Mouse (Mus musculus) MEL (cell line): Measurements from ENCODE around the gene Nudt15.

Experiments used
- CHD2 ChIP-seq: IDR thresholded peaks from 2 replicates; pipeline ENCODE4 v1.6.1; 2011; ENCODE audit warnings: low read length, improper control_type of control experiment
- CTCF ChIP-seq, 3 experiments: IDR thresholded peaks in 2 of 3; conservative IDR thresholded peaks in 1 of 3; 2 replicates each; pipeline ENCODE4 v1.5.1; 2011 to 2012; ENCODE audit warnings: low read length in 3 of 3, low read depth in 2 of 3, mild to moderate bottlenecking in 2 of 3, improper control_type of control experiment in 1 of 3, inconsistent platforms in 1 of 3, mixed read lengths in 1 of 3, moderate library complexity in 1 of 3; ENCODE audit not compliant: control insufficient read depth in 1 of 3, insufficient read depth in 1 of 3, poor library complexity in 1 of 3, severe bottlenecking in 1 of 3
- E2F4 ChIP-seq: IDR thresholded peaks from 2 replicates; pipeline ENCODE4 v1.6.1; 2011; ENCODE audit warnings: low read depth, low read length, improper control_type of control experiment, borderline replicate concordance
- EP300 ChIP-seq, 2 experiments: IDR thresholded peaks; 2 replicates each; pipeline ENCODE4 v1.6.1; 2011; ENCODE audit warnings: improper control_type of control experiment in 2 of 2, low read length in 2 of 2, low read depth in 1 of 2, mild to moderate bottlenecking in 1 of 2
- ETS1 ChIP-seq: IDR thresholded peaks from 2 replicates; pipeline ENCODE4 v1.6.1; 2012; ENCODE audit warnings: low read depth, mild to moderate bottlenecking, inconsistent platforms, low read length, improper control_type of control experiment, moderate library complexity
- GATA1 ChIP-seq: IDR thresholded peaks from 2 replicates; pipeline ENCODE4 v1.6.1; 2011; ENCODE audit warnings: low read depth, low read length, improper control_type of control experiment
- JUND ChIP-seq: IDR thresholded peaks from 2 replicates; pipeline ENCODE4 v1.6.1; 2011; ENCODE audit warnings: low read depth, mild to moderate bottlenecking, improper control_type of control experiment, low read length
- MYC ChIP-seq: IDR thresholded peaks from 2 replicates; pipeline ENCODE4 v1.6.1; 2011; ENCODE audit warnings: low read depth, mild to moderate bottlenecking, low read length, improper control_type of control experiment, moderate library complexity
- POLR2A ChIP-seq, 2 experiments: IDR thresholded peaks; 2 replicates each; pipeline ENCODE4 v1.6.1; 2011 to 2012; ENCODE audit warnings: low read length in 2 of 2, mild to moderate bottlenecking in 2 of 2, control low read depth in 1 of 2, improper control_type of control experiment in 1 of 2, low read depth in 1 of 2, moderate library complexity in 1 of 2; ENCODE audit not compliant: control insufficient read depth in 1 of 2, insufficient read depth in 1 of 2, poor library complexity in 1 of 2
- RAD21 ChIP-seq: IDR thresholded peaks from 2 replicates; pipeline ENCODE4 v1.6.1; 2011; ENCODE audit warnings: mild to moderate bottlenecking, low read depth, low read length, improper control_type of control experiment
- TBP ChIP-seq: IDR thresholded peaks from 2 replicates; pipeline ENCODE4 v1.8.0; 2011; ENCODE audit warnings: low read depth, low read length, improper control_type of control experiment
- UBTF ChIP-seq: IDR thresholded peaks from 2 replicates; pipeline ENCODE4 v1.6.1; 2012; ENCODE audit warnings: low read depth, mild to moderate bottlenecking, inconsistent platforms, low read length, improper control_type of control experiment, moderate library complexity, borderline replicate concordance; ENCODE audit not compliant: insufficient read depth
- USF1 ChIP-seq: IDR thresholded peaks from 2 replicates; pipeline ENCODE4 v1.6.1; 2014; ENCODE audit warnings: low read depth, mild to moderate bottlenecking, inconsistent platforms, low read length, improper control_type of control experiment, moderate library complexity
- ZC3H11A ChIP-seq: IDR thresholded peaks from 2 replicates; pipeline ENCODE4 v1.6.1; 2012; ENCODE audit warnings: low read depth, mild to moderate bottlenecking, inconsistent platforms, low read length, improper control_type of control experiment

GRCm38 (mm10) chr14:73551164-73551563 lies 3.1 kb upstream of the Nudt15 start:
- no peak for TF ChIP-seq EP300 (IDR thresholded peaks at IDR 0.05; ENCODE audit: low read depth in 1 of 2, low read length in 2 of 2)
- TF ChIP-seq CTCF (IDR thresholded peaks at IDR 0.05 in 2 of 3, conservative IDR thresholded peaks at IDR 0.05 in 1 of 3; ENCODE audit: control insufficient read depth in 1 of 3, insufficient read depth in 1 of 3, low read depth in 2 of 3, low read length in 3 of 3, poor library complexity in 1 of 3, severe bottlenecking in 1 of 3): no peak
- TF ChIP-seq E2F4: no peak
- no peak for TF ChIP-seq MYC
- TF ChIP-seq POLR2A (IDR thresholded peaks at IDR 0.05; ENCODE audit: control insufficient read depth in 1 of 2, insufficient read depth in 1 of 2, low read depth in 1 of 2, low read length in 2 of 2, poor library complexity in 1 of 2): no peak
- no peak for TF ChIP-seq USF1
- TF ChIP-seq UBTF: no peak
- no peak for TF ChIP-seq JUND
- TF ChIP-seq ETS1: no peak
- no peak for TF ChIP-seq ZC3H11A
- no peak for TF ChIP-seq CHD2
- no peak for TF ChIP-seq GATA1
- TF ChIP-seq RAD21: no peak
- TF ChIP-seq TBP: no peak
